Mouse (Mus musculus): ENCODE measurements around the gene S100a11. TPM values are rescaled to one million over a fixed set of nuclear protein-coding genes. Genes with fewer than 3 reads are reported as not detected.

Gene S100a11
- 975 TPM for polyA plus RNA-seq (2017; shearing (Covaris generic))

DNA sequence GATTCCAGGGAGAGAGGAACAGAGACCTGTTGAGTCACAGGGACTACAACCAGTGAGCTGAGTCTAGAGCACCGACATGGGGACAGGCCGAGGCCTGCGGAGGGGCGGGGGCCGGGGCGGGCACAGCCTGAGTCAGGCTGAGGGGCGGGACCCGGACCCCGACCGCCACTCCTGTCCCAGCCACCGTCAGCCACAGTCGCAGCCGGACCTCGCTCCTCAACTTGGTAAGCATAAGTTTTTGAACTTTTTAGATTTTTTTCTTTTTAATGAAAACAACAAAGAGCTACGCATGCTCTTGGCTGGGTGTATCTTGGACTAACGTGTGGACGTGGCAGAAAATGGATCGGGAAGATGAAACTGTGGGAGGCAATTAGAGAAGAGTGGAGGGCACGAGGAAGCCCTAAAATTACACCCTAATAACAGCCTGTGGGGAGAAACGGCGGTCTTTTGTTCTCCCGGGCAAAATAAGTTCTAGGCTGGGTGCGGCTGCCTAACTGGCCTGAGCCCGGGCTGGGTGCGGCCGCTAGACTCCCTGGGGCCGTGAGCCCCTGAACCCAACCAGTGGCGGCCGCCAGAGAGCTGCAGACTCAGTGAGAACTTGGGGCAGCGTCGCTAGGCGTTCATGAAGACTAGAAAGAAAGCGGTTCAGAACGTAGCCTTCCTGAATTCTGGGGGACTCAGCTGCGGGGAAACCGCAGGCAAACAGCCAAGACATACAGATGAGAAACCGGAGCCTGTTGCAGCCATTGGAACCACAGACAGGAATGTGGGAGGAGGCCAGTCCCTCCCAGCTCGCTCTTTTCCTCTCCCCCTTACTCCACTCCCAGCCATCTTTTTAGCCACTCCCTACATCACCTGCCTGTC, at the start of gene S100a11:
Gene S100a11 (plus strand): TSS at position 159 of the 864 bp plus-strand sequence.

DNA sequence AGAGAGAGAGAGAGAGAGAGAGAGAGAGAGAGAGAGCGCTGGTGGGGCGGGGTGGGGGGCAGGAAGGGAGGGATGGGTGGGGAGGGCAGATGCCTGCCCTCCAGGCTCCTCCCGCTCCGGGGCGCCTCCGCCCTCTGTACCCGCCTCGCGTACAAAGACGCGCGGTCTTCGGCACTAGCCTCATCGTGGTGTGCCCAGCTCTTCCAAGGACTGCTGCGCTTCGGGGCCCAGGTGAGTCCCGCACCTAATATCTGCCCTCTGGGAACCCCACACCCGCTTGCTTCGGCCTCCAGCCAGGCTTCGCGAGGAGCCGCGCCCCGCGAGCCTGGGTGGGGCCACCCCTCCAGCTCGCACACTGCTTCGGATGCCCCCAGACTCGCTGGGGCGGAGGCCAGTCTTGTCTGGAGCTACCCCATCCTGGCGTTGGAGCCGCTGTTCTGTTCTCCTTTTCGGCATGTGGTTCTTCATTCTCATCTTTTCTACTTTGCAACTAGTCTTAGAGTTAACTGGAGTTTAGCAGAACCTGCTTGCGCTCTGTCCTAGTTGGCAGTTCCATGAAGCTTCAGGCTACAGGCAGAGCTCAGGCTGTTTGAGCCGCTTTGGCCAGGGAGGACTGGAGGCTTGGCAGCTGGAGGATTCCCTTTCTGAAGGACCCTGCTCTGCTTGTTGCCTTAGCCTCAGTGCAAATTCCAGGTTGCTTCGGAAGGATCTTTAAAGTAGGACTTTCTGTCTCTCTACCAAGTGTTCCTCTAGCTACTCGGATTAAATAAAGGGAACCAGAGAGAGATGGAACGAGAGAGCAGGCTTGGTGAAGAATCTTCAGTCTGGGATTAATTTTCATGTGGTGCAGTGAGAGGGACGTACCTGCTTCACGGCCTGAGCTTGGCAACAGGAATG, 34.9 kb downstream of the S100a11 start, which contains the start of gene S100a10:
Gene S100a10 (plus strand): TSS at position 100 of the 897 bp plus-strand sequence.

Other genes with a start within 250 kb of the S100a11 start
- not detected for gene Flg, start 247.0 kb upstream of the S100a11 start, polyA plus RNA-seq (2017; shearing (Covaris generic))
- not detected for gene Hrnr, start 200.7 kb upstream of the S100a11 start, polyA plus RNA-seq (2017; shearing (Covaris generic))
- not detected for gene Rptn, start 126.8 kb upstream of the S100a11 start, polyA plus RNA-seq (2017; shearing (Covaris generic))
- gene Tchh, start 78.2 kb upstream of the S100a11 start, polyA plus RNA-seq (2017; shearing (Covaris generic)), result 0.21 TPM
- not detected for gene Tchhl1, start 51.7 kb upstream of the S100a11 start, polyA plus RNA-seq (2017; shearing (Covaris generic))
- 463 TPM for gene S100a10, start 34.6 kb downstream of the S100a11 start, polyA plus RNA-seq (2017; shearing (Covaris generic))
- gene Tdpoz2, start 132.2 kb downstream of the S100a11 start, polyA plus RNA-seq (2017; shearing (Covaris generic)), result not detected
- gene Tdpoz1, start 155.8 kb downstream of the S100a11 start, polyA plus RNA-seq (2017; shearing (Covaris generic)), result not detected
- not detected for gene Gm37596, start 172.6 kb downstream of the S100a11 start, polyA plus RNA-seq (2017; shearing (Covaris generic))

Data from effector memory CD4-positive, alpha-beta T cell, adult 5 months (primary cell).